Mouse (Mus musculus) urinary bladder, adult 2 months (tissue): ENCODE results near the gene Abcb10. TPM values are rescaled to one million over a fixed set of nuclear protein-coding genes. Genes with fewer than 3 reads are reported as not detected.

ENCODE experiments used
- DNase-seq: peaks from one replicate; pipeline ENCODE4 v3.0.0; 2022; ENCODE audit warnings: low spot score
- polyA plus RNA-seq: library from polyadenylated mRNA; depleted of rRNA; stranded (reverse); fragments of >200 nt; gene quantifications from 2 replicates; pipeline ENCODE4 v1.2.3, GENCODE M21; 2012; rRNA removed

Abcb10 gene
- polyA plus RNA-seq, 1 experiment = 13.9 TPM

DNA sequence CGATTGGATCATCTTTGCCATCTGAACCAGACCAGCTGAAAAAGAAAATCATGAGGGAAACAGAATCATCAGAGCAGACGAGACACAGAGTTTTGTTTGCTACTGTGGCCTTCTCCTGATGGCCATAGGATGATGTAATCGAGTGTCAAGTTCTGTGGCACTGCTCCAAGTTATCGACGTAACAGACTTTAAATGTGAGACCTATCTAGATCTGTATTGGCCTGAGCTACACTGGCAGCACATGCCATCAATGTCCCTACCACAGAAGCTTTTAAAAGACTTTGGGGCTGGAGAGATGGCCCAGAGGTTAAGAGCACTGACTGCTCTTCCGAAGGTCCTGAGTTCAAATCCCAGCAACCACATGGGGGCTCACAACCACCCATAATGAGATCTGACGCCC lies 80.3 kb downstream of the Abcb10 start:
- no peak for DNase-seq

Other genes starting within 250 kb of the Abcb10 start
- gene Rab4a, start 177.1 kb downstream of the Abcb10 start, polyA plus RNA-seq = 37.0 and 41.4 TPM in 2 replicates
- 2.2 and 2.6 TPM in 2 replicates for gene Ccsap, start 122.9 kb downstream of the Abcb10 start, polyA plus RNA-seq
- gene Acta1, start 88.4 kb downstream of the Abcb10 start, polyA plus RNA-seq = 1,444 and 2,020 TPM in 2 replicates
- 11.1 and 11.3 TPM in 2 replicates for gene Nup133, start 33.9 kb downstream of the Abcb10 start, polyA plus RNA-seq
- 26.4 and 31.1 TPM in 2 replicates for gene Taf5l, start 38.3 kb upstream of the Abcb10 start, polyA plus RNA-seq
- 6.4 and 6.7 TPM in 2 replicates for gene Urb2, start 38.4 kb upstream of the Abcb10 start, polyA plus RNA-seq
- 57.3 and 74.4 TPM in 2 replicates for gene Galnt2, start 248.3 kb upstream of the Abcb10 start, polyA plus RNA-seq